Mouse (Mus musculus) hindbrain, postnatal 0 days (tissue): ENCODE measurements around the gene Prkca. TPM values are rescaled to one million over a fixed set of nuclear protein-coding genes. Genes with fewer than 3 reads are reported as not detected.

Experiments used
- ATAC-seq: fragments of 200-750 bp; cut with Nextera tagmentation; 2 replicates; pipeline ENCODE4 v1.8.0; 2017; ENCODE audit warnings: mild to moderate bottlenecking, moderate TSS enrichment, moderate library complexity
- DNase-seq: peaks from one replicate; pipeline ENCODE4 v3.0.0-alpha.2; 2015; ENCODE audit warnings: low spot score
- H3K27ac ChIP-seq: fragments of 300-500 bp; sonication (generic); 2 replicates; pipeline ENCODE4 v1.5.1; 2014; ENCODE audit warnings: mild to moderate bottlenecking
- H3K27me3 ChIP-seq: fragments of 300-500 bp; sonication (generic); 2 replicates; pipeline ENCODE4 v1.6.1; 2014; ENCODE audit warnings: low read length, mixed read lengths; ENCODE audit not compliant: insufficient read depth
- H3K36me3 ChIP-seq: fragments of 300-500 bp; sonication (generic); 2 replicates; pipeline ENCODE4 v1.6.1; 2014; ENCODE audit warnings: low read length, mixed read lengths; ENCODE audit not compliant: insufficient read depth
- H3K4me1 ChIP-seq: fragments of 300-500 bp; sonication (generic); 2 replicates; pipeline ENCODE4 v1.6.1; 2014; ENCODE audit warnings: antibody characterized with exemption, low read length, mixed read lengths; ENCODE audit not compliant: insufficient read depth
- H3K4me2 ChIP-seq: fragments of 300-500 bp; sonication (generic); 2 replicates; pipeline ENCODE4 v1.6.1; 2014; ENCODE audit warnings: low read depth, mild to moderate bottlenecking, low read length, moderate library complexity, mixed read lengths
- H3K4me3 ChIP-seq: fragments of 300-500 bp; sonication (generic); 2 replicates; pipeline ENCODE4 v1.5.1; 2014; ENCODE audit warnings: low read length
- H3K9ac ChIP-seq: fragments of 300-500 bp; sonication (generic); replicated peaks from 2 replicates; pipeline ENCODE4 v1.6.1; 2014; ENCODE audit warnings: mild to moderate bottlenecking, low read length, moderate library complexity, mixed read lengths
- H3K9me3 ChIP-seq: fragments of 300-500 bp; sonication (generic); 2 replicates; pipeline ENCODE4 v1.6.1; 2016; ENCODE audit warnings: low read length, mixed read lengths
- CTCF ChIP-seq: IDR thresholded peaks from 2 replicates; pipeline ENCODE4 v1.5.1; 2016; ENCODE audit warnings: antibody characterized with exemption, control low read depth, low read depth
- WGBS: fragments of 180-500 bp; shearing (Covaris S2); extraction: QIAGEN DNeasy Blood & Tissue Kit; methylation state at CpG from one replicate; pipeline ENCODE4 v1.1.7; 2014; 5-methylcytosine and 5-hydroxymethylcytosine counted together
- polyA plus RNA-seq: library from polyadenylated mRNA; unstranded; fragments of >200 nt; fragmentation: Nextera tagmentation; extraction: Ambion mirVana; gene quantifications from 2 replicates; pipeline ENCODE4 v1.2.1, GENCODE M21; 2015
- total RNA-seq: library from RNA; depleted of rRNA; stranded (reverse); fragments of >200 nt; gene quantifications from 2 replicates; pipeline ENCODE4 v1.2.3, GENCODE M21; 2014

Gene Prkca
- total and polyA plus RNA-seq, 2 experiments from 2014 or later: 8.0 to 25.0 TPM

DNA sequence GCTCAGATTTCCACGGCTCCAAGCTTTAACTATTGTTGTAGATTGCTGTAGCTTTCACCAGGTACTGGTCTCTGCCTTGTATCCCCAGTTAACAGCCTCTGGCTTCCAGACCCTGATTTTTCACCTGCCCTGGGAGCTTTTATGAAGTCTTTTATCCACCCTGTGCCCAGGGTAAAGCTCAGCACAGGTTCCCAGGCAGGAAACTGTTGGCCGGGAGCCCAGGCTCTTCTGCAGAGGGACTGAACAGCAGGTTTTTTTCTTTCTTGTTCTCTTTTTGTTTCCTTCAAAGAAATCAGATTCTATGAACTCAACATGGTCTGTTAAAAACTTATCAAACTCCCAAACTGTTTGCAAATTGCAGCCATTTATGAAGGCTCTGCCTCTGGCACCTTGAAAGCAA, 56.4 kb downstream of the Prkca start:
- Histone ChIP-seq H3K27ac (no peak overlapping the region), H3K36me3 (no peaks in the 10 kb centered on the region), H3K4me1 (no peaks in the 10 kb centered on the region; the same call in 1 of the 2 replicates), H3K4me2 (no peak overlapping the region), H3K27me3 (no peaks in the 10 kb centered on the region), H3K9me3 (no peaks in the 10 kb centered on the region), H3K9ac (no peak overlapping the region), H3K4me3 (no peak overlapping the region)
- DNase-seq: no peak
- 43% methylated on average over 2 of the region's 2 CpGs for WGBS
- TF ChIP-seq CTCF: no peak
- ATAC-seq: no peak

DNA sequence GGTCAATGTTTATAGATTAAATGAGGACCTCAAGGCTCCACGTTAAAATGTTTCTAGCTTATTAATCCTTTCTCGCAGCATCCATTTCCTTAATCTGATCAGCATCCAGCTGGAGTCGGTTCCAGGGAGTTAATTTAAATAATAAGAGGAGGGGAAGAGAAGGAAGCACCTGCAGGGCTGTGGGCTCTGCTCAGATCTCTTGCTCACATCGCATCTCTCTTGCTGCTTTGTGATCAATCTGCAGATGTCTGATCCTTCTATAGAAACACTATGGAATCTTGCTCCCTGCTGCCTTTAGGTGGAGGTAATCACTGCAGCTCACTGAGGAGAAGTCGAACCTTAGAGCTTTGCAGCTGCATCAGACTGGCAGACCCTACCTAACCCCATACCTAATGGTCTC, 58.7 kb downstream of the Prkca start:
- no peak overlapping the region for H3K4me2 ChIP-seq
- WGBS: 19% methylated on average over 5 of the region's 5 CpGs
- no peak for ATAC-seq
- no peak overlapping the region for H3K27ac ChIP-seq
- H3K27me3 ChIP-seq: no peaks in the 10 kb centered on the region
- H3K36me3 ChIP-seq: no peaks in the 10 kb centered on the region
- H3K9me3 ChIP-seq: no peaks in the 10 kb centered on the region
- no peak for TF ChIP-seq CTCF
- no peak overlapping the region for H3K9ac ChIP-seq
- DNase-seq: no peak
- H3K4me1 ChIP-seq: no peaks in the 10 kb centered on the region
- no peak overlapping the region for H3K4me3 ChIP-seq

DNA sequence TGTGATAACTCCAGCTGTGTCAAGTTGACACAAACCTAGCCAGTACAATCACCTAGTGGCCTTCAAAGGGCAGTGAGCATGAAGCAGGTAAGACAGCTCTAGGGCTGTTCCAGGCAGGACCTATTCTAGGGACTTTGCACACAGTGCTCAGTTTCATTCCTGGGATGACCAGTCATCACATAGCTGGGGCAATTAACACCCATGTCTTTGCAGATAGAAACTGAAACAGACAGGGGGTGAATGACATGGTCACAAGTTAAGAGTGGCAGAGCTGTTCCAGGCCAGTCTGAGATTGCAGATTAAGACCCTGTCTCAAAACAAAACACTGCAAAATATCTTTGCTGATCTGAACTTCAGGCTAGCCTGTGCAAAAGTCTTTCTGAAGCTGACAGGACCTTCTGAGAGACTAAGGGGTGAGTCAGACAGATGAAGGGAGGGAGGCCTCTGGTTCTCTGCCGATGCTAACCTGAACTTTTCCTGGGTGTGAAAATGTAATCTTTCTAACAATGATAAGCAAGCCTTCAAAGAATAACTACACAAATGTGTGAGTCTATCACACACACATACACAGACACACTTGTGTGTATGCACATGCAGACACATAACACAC, 60.8 kb downstream of the Prkca start:
- no peak for ATAC-seq
- Histone ChIP-seq H3K9me3 (no peaks in the 10 kb centered on the region), H3K4me3 (no peak overlapping the region)

DNA sequence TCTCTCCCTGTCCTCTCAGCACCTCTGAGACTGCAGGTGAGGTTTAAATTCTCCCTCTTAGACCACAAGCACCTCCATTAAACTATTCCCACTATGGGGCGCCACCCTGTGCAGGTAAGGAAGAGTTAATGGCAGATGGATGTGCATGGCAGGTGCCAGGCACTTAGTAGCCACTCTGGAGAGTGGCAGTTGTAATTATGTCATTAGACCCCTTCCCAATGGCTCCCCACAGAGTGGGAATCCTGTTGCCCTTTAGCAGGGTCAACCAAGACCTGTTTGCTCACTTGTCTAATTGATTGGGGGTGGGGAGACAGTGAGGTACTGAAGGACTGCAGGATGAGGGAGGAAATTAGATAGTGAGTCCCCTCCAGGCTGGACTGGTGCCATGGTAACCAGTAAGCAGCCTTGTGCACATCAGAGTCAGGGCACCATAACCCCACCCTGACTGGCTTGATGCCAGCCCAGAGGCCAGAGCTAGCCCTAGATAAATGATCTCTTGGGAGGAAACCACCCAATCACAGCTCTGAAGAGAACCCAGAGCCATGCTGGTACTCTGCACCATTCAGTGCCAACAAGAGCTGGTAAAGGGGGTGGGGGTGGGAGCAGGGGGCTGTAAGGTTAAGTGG, 63.9 kb downstream of the Prkca start:
- ATAC-seq (0 out of 2 replicates have a peak, but pooled peaks have one; percentile 32), DNase-seq (no peak)
- TF ChIP-seq CTCF: no peak
- H3K36me3 ChIP-seq: no peaks in the 10 kb centered on the region
- H3K9me3 ChIP-seq: no peaks in the 10 kb centered on the region
- H3K27me3 ChIP-seq: no peaks in the 10 kb centered on the region
- peaks cover 9% of the 10 kb centered on the region; the same call in 1 of the 2 replicates for H3K4me1 ChIP-seq
- no peak overlapping the region for H3K9ac ChIP-seq
- no peak overlapping the region for H3K4me3 ChIP-seq
- H3K27ac ChIP-seq: no peak overlapping the region
- no peak overlapping the region for H3K4me2 ChIP-seq
- WGBS: 96% methylated on average over 1 of the region's 1 CpGs

More for the DNA sequence above, 60.8 kb downstream of the Prkca start:
- Histone ChIP-seq H3K27ac (no peak overlapping the region), H3K36me3 (no peaks in the 10 kb centered on the region), H3K27me3 (no peaks in the 10 kb centered on the region), H3K4me1 (no peaks in the 10 kb centered on the region), H3K9ac (no peak overlapping the region), H3K4me2 (no peak overlapping the region)
- DNase-seq: no peak
- no peak for TF ChIP-seq CTCF
- 84% methylated on average over 1 of the region's 1 CpGs for WGBS

DNA sequence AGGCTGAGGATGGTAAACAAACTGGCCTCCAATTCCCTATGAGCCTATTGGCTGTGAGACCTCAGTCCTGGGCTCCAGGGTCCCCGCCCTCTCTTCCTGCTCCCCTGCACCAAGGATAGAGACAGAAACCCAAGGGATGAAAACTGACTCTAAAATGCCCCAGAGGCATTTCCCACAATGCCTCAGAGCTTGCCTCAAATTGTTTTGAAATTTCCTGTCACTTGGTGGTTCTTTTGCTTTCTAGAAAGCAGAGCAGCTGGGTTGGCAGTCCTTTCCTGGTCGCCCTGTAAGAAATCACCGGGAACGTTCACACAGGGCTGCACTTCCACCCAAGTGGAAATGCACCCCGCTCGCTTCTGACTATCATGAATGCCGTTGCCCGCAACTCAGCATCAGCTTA, 66.6 kb downstream of the Prkca start:
- H3K4me3 ChIP-seq: no peak overlapping the region
- TF ChIP-seq CTCF: no peak
- DNase-seq (no peak), ATAC-seq (no peak)
- H3K27me3 ChIP-seq: no peaks in the 10 kb centered on the region
- H3K36me3 ChIP-seq: no peaks in the 10 kb centered on the region
- no peak overlapping the region for H3K9ac ChIP-seq
- peaks cover 12% of the 10 kb centered on the region; the same call in 1 of the 2 replicates for H3K4me1 ChIP-seq
- H3K9me3 ChIP-seq: no peaks in the 10 kb centered on the region
- 0 out of 2 replicates have a peak overlapping the region, but pooled peaks have one; percentile 6 for H3K27ac ChIP-seq
- WGBS: 62% methylated on average over 8 of the region's 8 CpGs
- no peak overlapping the region for H3K4me2 ChIP-seq

DNA sequence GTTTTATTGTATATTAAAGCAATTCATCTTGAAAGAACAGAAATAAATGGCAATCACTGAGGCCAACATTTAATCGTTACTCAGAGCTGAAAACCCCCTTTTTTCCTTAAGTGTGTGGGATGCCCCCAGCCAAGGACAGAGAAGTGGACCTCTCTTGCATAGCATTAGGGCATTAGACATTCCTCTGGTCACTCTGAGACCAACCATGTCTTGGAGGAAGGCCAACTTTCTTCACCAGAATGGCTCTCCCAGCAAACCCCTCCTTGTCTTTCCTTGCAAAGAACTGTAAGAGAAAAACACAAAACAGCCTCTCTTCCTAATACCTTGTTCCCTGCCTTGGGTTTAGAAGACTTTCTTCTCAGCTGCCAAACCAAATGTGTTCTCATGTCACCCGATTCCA, 67.6 kb downstream of the Prkca start:
- peak; percentile 59; the same call in 1 of the 2 replicates for ATAC-seq
- Histone ChIP-seq H3K9ac (no peak overlapping the region), H3K4me1 (peaks cover 12% of the 10 kb centered on the region; the same call in 1 of the 2 replicates), H3K27ac (peak overlapping the region; percentile 27; the same call in 1 of the 2 replicates), H3K4me3 (no peak overlapping the region), H3K9me3 (no peaks in the 10 kb centered on the region), H3K36me3 (no peaks in the 10 kb centered on the region), H3K4me2 (no peak overlapping the region), H3K27me3 (no peaks in the 10 kb centered on the region)
- WGBS: 53% methylated on average over 2 of the region's 2 CpGs
- peak; percentile 63 for DNase-seq
- no peak for TF ChIP-seq CTCF

DNA sequence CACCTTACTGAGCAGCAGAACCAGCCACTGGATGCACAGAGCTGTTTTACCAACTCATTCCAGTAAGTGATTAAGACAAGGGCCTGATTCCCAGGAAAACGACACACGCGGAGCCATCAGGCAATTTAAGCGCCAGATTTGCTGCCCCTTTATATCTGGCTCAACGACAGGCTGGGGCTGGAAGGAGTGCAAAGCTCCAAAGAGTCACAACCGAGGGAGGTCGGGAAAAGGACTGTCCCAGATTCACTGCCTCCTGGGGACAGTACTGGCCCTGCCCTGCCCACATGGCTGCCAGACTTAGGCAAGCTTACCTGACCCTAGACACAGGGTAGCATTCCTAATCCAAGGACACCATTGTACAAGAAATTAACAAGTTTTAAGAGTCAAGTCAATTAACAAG, 69.7 kb downstream of the Prkca start:
- TF ChIP-seq CTCF: no peak
- no peaks in the 10 kb centered on the region for H3K36me3 ChIP-seq
- no peak for DNase-seq
- no peak overlapping the region for H3K27ac ChIP-seq
- no peak overlapping the region for H3K9ac ChIP-seq
- H3K27me3 ChIP-seq: no peaks in the 10 kb centered on the region
- no peak overlapping the region for H3K4me3 ChIP-seq
- peaks cover 16% of the 10 kb centered on the region for H3K4me1 ChIP-seq
- ATAC-seq: no peak
- H3K4me2 ChIP-seq: no peak overlapping the region
- 37% methylated on average over 7 of the region's 7 CpGs for WGBS
- H3K9me3 ChIP-seq: no peaks in the 10 kb centered on the region
